Mouse (Mus musculus) neutrophil, adult 5-6 weeks (primary cell): Measurements from ENCODE around the gene Ecsit. TPM values are rescaled to one million over a fixed set of nuclear protein-coding genes. Genes with fewer than 3 reads are reported as not detected.

Source experiments
- total RNA-seq: library from RNA; stranded (forward); fragments of 200-1000 nt; gene quantifications from 2 replicates; pipeline ENCODE4 v1.2.3, GENCODE M21; 2017

Gene Ecsit
- total RNA-seq, 1 experiment from 2014 or later = 10.1 TPM

Other genes starting within 250 kb of the Ecsit start
- not detected in 2 replicates for gene Angptl8, start 249.9 kb downstream of the Ecsit start, total RNA-seq
- gene Dock6, start 232.8 kb downstream of the Ecsit start, total RNA-seq = 1.2 and 3.3 TPM in 2 replicates
- gene Rab3d, start 167.2 kb downstream of the Ecsit start, total RNA-seq = 17.1 and 20.0 TPM in 2 replicates
- gene Ccdc159, start 158.0 kb downstream of the Ecsit start, total RNA-seq = not detected in 2 replicates
- gene Tmem205, start 157.9 kb downstream of the Ecsit start, total RNA-seq = 1.6 TPM in 1 of 2 replicates, not detected in the other
- 0.25 TPM in 1 of 2 replicates, not detected in the other for gene Plppr2, start 148.4 kb downstream of the Ecsit start, total RNA-seq
- 3.1 and 3.7 TPM in 2 replicates for gene Swsap1, start 129.7 kb downstream of the Ecsit start, total RNA-seq
- not detected in 2 replicates for gene Epor, start 121.9 kb downstream of the Ecsit start, total RNA-seq
- not detected in 2 replicates for gene Rgl3, start 96.0 kb downstream of the Ecsit start, total RNA-seq
- 0.49 TPM in 1 of 2 replicates, not detected in the other for gene Ccdc151, start 82.8 kb downstream of the Ecsit start, total RNA-seq
- 37.1 and 40.3 TPM in 2 replicates for gene Prkcsh, start 82.6 kb downstream of the Ecsit start, total RNA-seq
- not detected in 2 replicates for gene Elavl3, start 33.4 kb downstream of the Ecsit start, total RNA-seq
- not detected in 2 replicates for gene Gm49318, start 14.2 kb downstream of the Ecsit start, total RNA-seq
- gene Zfp653, start 14.1 kb downstream of the Ecsit start, total RNA-seq = 13.5 and 18.5 TPM in 2 replicates
- not detected in 2 replicates for gene Cnn1, start 13.8 kb upstream of the Ecsit start, total RNA-seq
- 27.4 and 27.9 TPM in 2 replicates for gene Elof1, start 31.7 kb upstream of the Ecsit start, total RNA-seq
- 70.6 and 71.3 TPM in 2 replicates for gene Acp5, start 50.3 kb upstream of the Ecsit start, total RNA-seq
- 13.0 and 16.6 TPM in 2 replicates for gene Pigyl, start 71.4 kb upstream of the Ecsit start, total RNA-seq
- gene Zfp872, start 102.7 kb upstream of the Ecsit start, total RNA-seq = not detected in 2 replicates
- gene Zfp809, start 140.3 kb upstream of the Ecsit start, total RNA-seq = 49.2 and 51.3 TPM in 2 replicates
- 1.6 and 1.7 TPM in 2 replicates for gene Zfp599, start 174.5 kb upstream of the Ecsit start, total RNA-seq
- 13.9 and 20.4 TPM in 2 replicates for gene Zfp810, start 222.2 kb upstream of the Ecsit start, total RNA-seq